Mouse (Mus musculus) CH12.LX (cell line): ENCODE results near the gene Arfgap3. TPM values are rescaled to one million over a fixed set of nuclear protein-coding genes. Genes with fewer than 3 reads are reported as not detected.
"Not testable (repeated sequence)": the region's sequence is repeated elsewhere in the genome, so short reads cannot be mapped to it uniquely, and the experiment has no call there.

Experiments
- DNase-seq: peaks from one replicate; pipeline ENCODE4 v3.0.0-alpha.2; 2013; ENCODE audit errors: extremely low read depth
- H3K27ac ChIP-seq: 2 replicates; pipeline ENCODE4 v1.5.1; 2012; ENCODE audit warnings: low read depth, mild to moderate bottlenecking, control low read depth, moderate library complexity; ENCODE audit not compliant: insufficient read depth
- H3K27me3 ChIP-seq: replicated peaks from 2 replicates; pipeline ENCODE3; 2012; ENCODE audit warnings: inconsistent platforms
- H3K36me3 ChIP-seq, 2 experiments: replicated peaks in 1 of 2; 2 replicates each; pipeline versions ENCODE3 to v1.6.1; 2012; ENCODE audit warnings: inconsistent platforms in 1 of 2, low read length in 1 of 2, mild to moderate bottlenecking in 1 of 2, mixed read lengths in 1 of 2, moderate library complexity in 1 of 2; ENCODE audit not compliant: control insufficient read depth in 1 of 2, insufficient read depth in 1 of 2
- H3K4me1 ChIP-seq, 2 experiments: 2 replicates each; pipeline ENCODE4 v1.6.1; 2012; ENCODE audit warnings: inconsistent platforms in 1 of 2, moderate library complexity in 1 of 2; ENCODE audit not compliant: insufficient read depth in 2 of 2, control insufficient read depth in 1 of 2
- H3K4me2 ChIP-seq: 2 replicates; pipeline ENCODE4 v1.6.1; 2012; ENCODE audit warnings: low read depth, mild to moderate bottlenecking, control low read depth; ENCODE audit not compliant: poor library complexity, insufficient read depth, severe bottlenecking
- H3K4me3 ChIP-seq, 3 experiments: fragments of 150-350 bp in 1 of 3; sonication (generic) in 1 of 3; replicated peaks in 1 of 3; 2 replicates each; pipeline versions ENCODE3 to v1.5.1; 2011 to 2012; ENCODE audit warnings: low read depth in 2 of 3, low read length in 2 of 3, mild to moderate bottlenecking in 2 of 3, moderate library complexity in 2 of 3, control low read depth in 1 of 3, improper control_type of control experiment in 1 of 3, inconsistent platforms in 1 of 3, mixed read lengths in 1 of 3; ENCODE audit not compliant: poor library complexity in 1 of 3
- H3K79me2 ChIP-seq: replicated peaks from 2 replicates; pipeline ENCODE4 v1.6.1; 2012; ENCODE audit warnings: mild to moderate bottlenecking, moderate library complexity; ENCODE audit not compliant: control insufficient read depth, poor library complexity, insufficient read depth, severe bottlenecking; ENCODE audit errors: extremely low read depth
- H3K9ac ChIP-seq: 2 replicates; pipeline ENCODE4 v1.6.1; 2012; ENCODE audit warnings: low read depth, mild to moderate bottlenecking, control low read depth, moderate library complexity; ENCODE audit not compliant: insufficient read depth
- H3K9me3 ChIP-seq: replicated peaks from 2 replicates; pipeline ENCODE3; 2012; ENCODE audit warnings: low read length, inconsistent platforms, mixed read lengths
- CHD1 ChIP-seq: IDR thresholded peaks from 2 replicates; pipeline ENCODE4 v1.6.1; 2012; ENCODE audit warnings: low read depth, low read length, improper control_type of control experiment, inconsistent platforms
- CTCF ChIP-seq, 2 experiments: IDR thresholded peaks in 1 of 2; conservative IDR thresholded peaks in 1 of 2; 2 replicates each; pipeline ENCODE4 v1.5.1; 2011 to 2012; ENCODE audit warnings: low read depth in 2 of 2, low read length in 2 of 2, improper control_type of control experiment in 1 of 2, inconsistent platforms in 1 of 2, mild to moderate bottlenecking in 1 of 2, moderate library complexity in 1 of 2
- E2F4 ChIP-seq: IDR thresholded peaks from 2 replicates; pipeline ENCODE4 v1.6.1; 2011; ENCODE audit warnings: low read depth, low read length, improper control_type of control experiment; ENCODE audit not compliant: insufficient replicate concordance
- ELF1 ChIP-seq: IDR thresholded peaks from 2 replicates; pipeline ENCODE4 v1.6.1; 2014; ENCODE audit warnings: low read depth, mild to moderate bottlenecking, inconsistent platforms, low read length, improper control_type of control experiment
- MAX ChIP-seq: IDR thresholded peaks from 2 replicates; pipeline ENCODE4 v1.6.1; 2011; ENCODE audit warnings: low read length, improper control_type of control experiment
- NELFE ChIP-seq: IDR thresholded peaks from 2 replicates; pipeline ENCODE4 v1.6.1; 2011; ENCODE audit warnings: low read depth, low read length, improper control_type of control experiment
- NRF1 ChIP-seq: IDR thresholded peaks from 2 replicates; pipeline ENCODE4 v1.6.1; 2014; ENCODE audit warnings: low read depth, mild to moderate bottlenecking, inconsistent platforms, low read length, improper control_type of control experiment, moderate library complexity
- RCOR1 ChIP-seq: conservative IDR thresholded peaks from 2 replicates; pipeline ENCODE4 v1.6.1; 2012; ENCODE audit warnings: low read depth, mild to moderate bottlenecking, inconsistent platforms, low read length, improper control_type of control experiment
- SMC3 ChIP-seq: IDR thresholded peaks from 2 replicates; pipeline ENCODE4 v1.6.1; 2011; ENCODE audit warnings: low read depth, low read length, improper control_type of control experiment
- TBP ChIP-seq: conservative IDR thresholded peaks from 2 replicates; pipeline ENCODE4 v1.6.1; 2011; ENCODE audit warnings: low read depth, low read length, improper control_type of control experiment
- UBTF ChIP-seq: IDR thresholded peaks from 2 replicates; pipeline ENCODE4 v1.6.1; 2012; ENCODE audit warnings: low read depth, mild to moderate bottlenecking, inconsistent platforms, low read length, improper control_type of control experiment, moderate library complexity
- ZC3H11A ChIP-seq: IDR thresholded peaks from 2 replicates; pipeline ENCODE4 v1.6.1; 2012; ENCODE audit warnings: low read depth, mild to moderate bottlenecking, inconsistent platforms, low read length, improper control_type of control experiment
- ZKSCAN1 ChIP-seq: IDR thresholded peaks from 2 replicates; pipeline ENCODE4 v1.6.1; 2012; ENCODE audit warnings: low read depth, inconsistent platforms, low read length, improper control_type of control experiment, borderline replicate concordance
- ZMIZ1 ChIP-seq: IDR thresholded peaks from 2 replicates; pipeline ENCODE4 v1.6.1; 2012; ENCODE audit warnings: low read depth, mild to moderate bottlenecking, inconsistent platforms, low read length, improper control_type of control experiment
- ZNF384 ChIP-seq: IDR thresholded peaks from 2 replicates; pipeline ENCODE4 v1.6.1; 2012; ENCODE audit warnings: low read depth, low read length, improper control_type of control experiment, inconsistent platforms
- dilution Hi-C: fragments of 300-500 bp; cut with MboI; formaldehyde crosslinking; loops from 2 replicates; pipeline ENCODE4 v1.14.3; 2020; ENCODE audit warnings: low sequenced_read_pairs; ENCODE audit not compliant: extremely low pct_unique_long_range_greater_than_20kb, extremely low pct_ligation_motif_present
- in situ Hi-C: fragments of 300-500 bp; cut with MboI; formaldehyde crosslinking; loops from 3 replicates; pipeline ENCODE4 v1.14.3; 2019; ENCODE audit warnings: low sequenced_read_pairs, low pct_ligation_motif_present, low pct_unique_long_range_greater_than_20kb, mixed read lengths
- polyA plus RNA-seq: library from polyadenylated mRNA; unstranded; fragments of >175 nt; gene quantifications from 2 replicates; pipeline ENCODE4 v1.2.1, GENCODE M21; 2012; ENCODE audit warnings: low read depth; ENCODE audit not compliant: insufficient read length
- total RNA-seq, 2 experiments: library from RNA; depleted of rRNA; stranded (reverse); fragments of 300-350 nt in 1 of 2; fragments of >200 nt in 1 of 2; gene quantifications; 2 replicates each; pipeline ENCODE4 v1.2.3; 2012 to 2014

Gene Arfgap3
- total and polyA plus RNA-seq, 3 experiments = 11.0 to 21.7 (median 20.3) TPM

DNA sequence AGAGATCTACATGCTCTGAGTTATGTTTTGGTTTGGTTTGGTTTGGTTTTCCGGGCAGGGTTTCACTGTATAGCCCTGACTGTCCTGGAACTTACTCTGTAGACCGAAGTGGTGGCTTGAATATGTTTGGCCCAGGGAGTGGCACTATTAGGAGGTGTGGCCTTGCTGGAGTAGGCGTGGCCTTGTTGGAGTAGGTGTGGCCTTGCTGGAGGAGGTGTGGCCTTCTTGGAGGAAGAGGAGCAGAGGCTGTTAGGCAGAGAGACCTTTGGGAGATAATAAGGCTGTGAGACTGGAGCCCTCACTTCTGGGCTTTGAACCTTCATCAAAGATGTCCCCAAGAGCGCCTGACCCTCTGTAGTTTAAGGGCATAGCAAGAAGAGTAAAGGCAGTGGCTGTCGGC is 71.5 kb downstream of the Arfgap3 start:
- no peak overlapping the region for H3K4me3 ChIP-seq
- no peaks in the 10 kb centered on the region for H3K27me3 ChIP-seq
- in situ Hi-C loops (no loop called here), dilution Hi-C loops (no loop called here)
- no peak overlapping the region for H3K9ac ChIP-seq
- no peaks in the 10 kb centered on the region for H3K4me1 ChIP-seq
- H3K4me2 ChIP-seq = no peak overlapping the region
- H3K27ac ChIP-seq = no peak overlapping the region
- H3K79me2 ChIP-seq = no peaks in the 10 kb centered on the region
- peaks cover 5% of the 10 kb centered on the region for H3K9me3 ChIP-seq
- H3K36me3 ChIP-seq = no peaks in the 10 kb centered on the region
- DNase-seq = no peak
- no peak for TF ChIP-seq RCOR1
- TF ChIP-seq UBTF = no peak
- TF ChIP-seq CHD1 = no peak
- TF ChIP-seq ZNF384 = no peak
- no peak for TF ChIP-seq ZKSCAN1
- TF ChIP-seq CTCF (conservative IDR thresholded peaks at IDR 0.05 in 1 of 2, IDR thresholded peaks at IDR 0.05 in 1 of 2; ENCODE audit: low read depth in 2 of 2, low read length in 2 of 2) = no peak
- TF ChIP-seq SMC3 = no peak

DNA sequence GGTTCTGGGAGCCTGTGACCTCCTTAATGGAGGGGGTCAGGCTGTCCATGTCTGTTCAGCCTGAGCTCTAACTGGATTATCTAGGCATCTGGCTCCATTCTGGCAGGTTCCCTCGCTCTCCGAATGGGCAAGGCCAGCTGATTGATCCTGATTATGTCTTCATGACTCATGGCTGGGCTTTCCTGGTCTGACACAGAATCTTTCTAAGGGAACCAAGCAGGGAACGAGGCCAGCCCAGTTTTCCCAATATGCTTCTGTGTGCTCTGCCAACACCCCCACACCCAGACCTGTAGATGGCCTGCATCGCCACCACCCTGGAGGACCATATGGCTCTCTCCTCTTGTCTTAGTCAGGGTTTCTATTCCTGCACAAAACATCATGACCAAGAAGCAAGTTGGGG is 72.6 kb downstream of the Arfgap3 start:
- Histone ChIP-seq H3K27me3 (no peaks in the 10 kb centered on the region), H3K4me3 (no peak overlapping the region), H3K79me2 (no peaks in the 10 kb centered on the region), H3K4me1 (no peaks in the 10 kb centered on the region), H3K36me3 (no peaks in the 10 kb centered on the region), H3K9ac (no peak overlapping the region), H3K9me3 (peaks cover 5% of the 10 kb centered on the region), H3K27ac (no peak overlapping the region), H3K4me2 (no peak overlapping the region)
- no peak for DNase-seq
- no peak for TF ChIP-seq ZC3H11A
- TF ChIP-seq E2F4 = no peak
- no peak for TF ChIP-seq ELF1
- TF ChIP-seq NRF1 = no peak
- TF ChIP-seq TBP = no peak
- TF ChIP-seq CHD1 = no peak
- no peak for TF ChIP-seq MAX
- TF ChIP-seq SMC3 = no peak
- no peak for TF ChIP-seq ZMIZ1
- TF ChIP-seq NELFE = no peak
- in situ Hi-C loops (no loop called here), dilution Hi-C loops (no loop called here)

GRCm38 (mm10) chr15:83274237-83274636 is 75.8 kb downstream of the Arfgap3 start:
- H3K79me2 ChIP-seq, H3K36me3 ChIP-seq, DNase-seq, H3K4me3 ChIP-seq, H3K9ac ChIP-seq, H3K27me3 ChIP-seq, H3K27ac ChIP-seq, H3K9me3 ChIP-seq, dilution Hi-C loops, in situ Hi-C loops, H3K4me2 ChIP-seq, H3K4me1 ChIP-seq: not testable (repeated sequence)
